Mouse (Mus musculus): Measurements from ENCODE around the gene H2al2a. TPM values are rescaled to one million over a fixed set of nuclear protein-coding genes. Genes with fewer than 3 reads are reported as not detected.

H2al2a gene
- polyA plus RNA-seq, 1 experiment from 2014 or later = not detected

GRCm38 (mm10) chr2:18022886-18023285, 26.1 kb upstream of the H2al2a start:
- Histone ChIP-seq H3K4me3 (no peak overlapping the region), H3K27me3 (ENCODE audit: low read depth, poor library complexity, severe bottlenecking) (no peaks in the 10 kb centered on the region; the same call in 1 of the 2 replicates), H3K36me3 (no peaks in the 10 kb centered on the region), H3K4me1 (peaks cover 25% of the 10 kb centered on the region), H3K27ac (no peak overlapping the region), H3K9me3 (replicated peaks) (no peaks in the 10 kb centered on the region)
- no peak for DNase-seq (ENCODE audit: low spot score)
- whole genome bisulfite sequencing = 57% methylated on average over 1 of the region's 1 CpGs

DNA sequence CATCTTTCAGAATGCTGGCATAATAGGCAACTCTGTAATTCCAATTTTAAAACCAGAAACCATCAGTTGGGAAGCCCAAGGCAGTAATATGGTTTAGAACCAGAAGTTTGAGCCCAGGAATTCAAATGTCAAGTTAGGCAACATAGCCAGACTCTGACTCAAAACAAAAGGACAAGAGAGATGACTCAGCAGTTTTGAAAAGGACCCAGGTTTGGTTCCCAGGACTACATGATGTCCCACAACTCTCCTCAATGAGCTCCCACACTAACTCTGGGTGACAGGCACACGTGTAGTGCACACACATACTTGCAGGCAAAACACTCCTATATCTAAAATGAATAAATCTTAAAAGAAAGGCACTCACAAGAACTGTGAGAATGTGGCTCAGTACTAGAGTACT, 22.4 kb upstream of the H2al2a start:
- H3K27ac ChIP-seq = no peak overlapping the region
- no peaks in the 10 kb centered on the region for H3K9me3 ChIP-seq (replicated peaks)
- H3K4me1 ChIP-seq = no peaks in the 10 kb centered on the region
- no peaks in the 10 kb centered on the region for H3K36me3 ChIP-seq
- H3K4me3 ChIP-seq = no peak overlapping the region
- no peaks in the 10 kb centered on the region for H3K27me3 ChIP-seq (ENCODE audit: low read depth, poor library complexity, severe bottlenecking)
- no peak for DNase-seq (ENCODE audit: low spot score)
- WGBS = 79% methylated on average over 1 of the region's 1 CpGs

DNA sequence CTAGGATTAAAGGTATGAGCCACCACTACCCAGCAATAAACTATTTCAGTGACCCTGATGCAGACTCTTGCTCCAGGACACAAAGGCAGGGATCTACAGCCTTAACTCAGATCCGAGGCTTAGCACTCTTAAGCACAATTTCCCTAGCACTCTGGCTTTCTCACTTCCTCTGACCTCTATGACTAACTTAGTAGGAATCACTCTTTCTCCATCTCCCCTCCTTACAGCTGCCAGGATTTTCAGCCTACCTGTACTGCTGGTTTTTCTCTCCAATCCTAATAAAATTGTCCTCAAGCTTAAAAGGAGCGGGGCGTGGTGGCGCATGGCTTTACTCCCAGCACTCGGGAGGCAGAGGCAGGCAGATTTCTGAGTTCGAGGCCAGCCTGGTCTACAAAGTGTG, 20.6 kb upstream of the H2al2a start:
- Histone ChIP-seq H3K9me3 (replicated peaks) (no peaks in the 10 kb centered on the region), H3K4me3 (no peak overlapping the region), H3K36me3 (no peaks in the 10 kb centered on the region), H3K27ac (no peak overlapping the region), H3K27me3 (ENCODE audit: low read depth, poor library complexity, severe bottlenecking) (no peaks in the 10 kb centered on the region), H3K4me1 (no peaks in the 10 kb centered on the region)
- DNase-seq (ENCODE audit: low spot score) = no peak
- 88% methylated on average over 6 of the region's 6 CpGs for WGBS

- H3K4me3 ChIP-seq = no peak overlapping the region
- WGBS = 96% methylated on average over 1 of the region's 1 CpGs
- H3K4me1 ChIP-seq = no peaks in the 10 kb centered on the region
- H3K27ac ChIP-seq = no peak overlapping the region
- no peaks in the 10 kb centered on the region for H3K36me3 ChIP-seq
- H3K27me3 ChIP-seq (ENCODE audit: low read depth, poor library complexity, severe bottlenecking) = no peaks in the 10 kb centered on the region
- DNase-seq (ENCODE audit: low spot score) = no peak
- no peaks in the 10 kb centered on the region for H3K9me3 ChIP-seq (replicated peaks)
These were observed 19.9 kb upstream of the H2al2a start for GRCm38 (mm10) chr2:18016639-18017038.

- no peak overlapping the region for H3K27ac ChIP-seq
- no peaks in the 10 kb centered on the region for H3K9me3 ChIP-seq (replicated peaks)
- DNase-seq (ENCODE audit: low spot score) = no peak
- no peaks in the 10 kb centered on the region for H3K4me1 ChIP-seq
- no peaks in the 10 kb centered on the region for H3K27me3 ChIP-seq (ENCODE audit: low read depth, poor library complexity, severe bottlenecking)
- no peaks in the 10 kb centered on the region for H3K36me3 ChIP-seq
- 75% methylated on average over 3 of the region's 3 CpGs for WGBS
- no peak overlapping the region for H3K4me3 ChIP-seq
These were observed 18.8 kb upstream of the H2al2a start for GRCm38 (mm10) chr2:18015581-18015980.

- 93% methylated on average over 3 of the region's 3 CpGs for WGBS
- Histone ChIP-seq H3K4me1 (no peaks in the 10 kb centered on the region), H3K36me3 (no peaks in the 10 kb centered on the region), H3K9me3 (replicated peaks) (no peaks in the 10 kb centered on the region), H3K27ac (no peak overlapping the region), H3K4me3 (no peak overlapping the region), H3K27me3 (ENCODE audit: low read depth, poor library complexity, severe bottlenecking) (no peaks in the 10 kb centered on the region)
- DNase-seq (ENCODE audit: low spot score) = no peak
These were observed 16.1 kb upstream of the H2al2a start for GRCm38 (mm10) chr2:18012866-18013265.

GRCm38 (mm10) chr2:18011226-18011625, 14.5 kb upstream of the H2al2a start:
- Histone ChIP-seq H3K9me3 (replicated peaks) (no peaks in the 10 kb centered on the region), H3K27ac (no peak overlapping the region), H3K4me1 (no peaks in the 10 kb centered on the region), H3K4me3 (no peak overlapping the region), H3K27me3 (ENCODE audit: low read depth, poor library complexity, severe bottlenecking) (no peaks in the 10 kb centered on the region), H3K36me3 (no peaks in the 10 kb centered on the region)
- 90% methylated on average over 6 of the region's 6 CpGs for WGBS
- no peak for DNase-seq (ENCODE audit: low spot score)

GRCm38 (mm10) chr2:18005137-18005536, 8.4 kb upstream of the H2al2a start:
- no peaks in the 10 kb centered on the region for H3K9me3 ChIP-seq (replicated peaks)
- H3K27me3 ChIP-seq (ENCODE audit: low read depth, poor library complexity, severe bottlenecking) = no peaks in the 10 kb centered on the region
- peak; percentile 42 for DNase-seq (ENCODE audit: low spot score)
- 32% methylated on average over 8 of the region's 8 CpGs for WGBS
- no peak overlapping the region; the same call in 1 of the 2 replicates for H3K27ac ChIP-seq
- H3K4me1 ChIP-seq = peaks cover 11% of the 10 kb centered on the region
- no peak overlapping the region for H3K4me3 ChIP-seq
- no peaks in the 10 kb centered on the region for H3K36me3 ChIP-seq

DNA sequence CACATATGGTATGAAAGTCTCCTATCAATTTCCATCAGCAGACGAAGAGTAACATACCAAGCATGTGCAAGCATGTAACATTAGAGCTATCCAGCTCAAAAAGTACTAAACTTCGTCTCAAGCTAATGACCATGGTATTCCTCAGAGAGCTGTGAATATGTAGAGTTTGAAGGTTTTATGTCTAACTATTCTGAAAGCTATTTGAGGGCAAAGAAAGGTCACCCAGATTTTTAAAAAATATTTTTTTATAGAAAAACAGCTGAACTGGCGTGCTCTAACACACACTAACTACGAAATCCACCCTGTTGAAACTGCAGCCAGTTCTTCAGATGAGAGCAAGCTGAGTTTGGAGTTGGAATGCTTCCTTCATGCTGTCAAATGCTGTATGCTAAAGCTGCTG, 7.5 kb upstream of the H2al2a start:
- Histone ChIP-seq H3K4me1 (peaks cover 11% of the 10 kb centered on the region), H3K27ac (no peak overlapping the region), H3K9me3 (replicated peaks) (no peaks in the 10 kb centered on the region), H3K27me3 (ENCODE audit: low read depth, poor library complexity, severe bottlenecking) (no peaks in the 10 kb centered on the region), H3K4me3 (no peak overlapping the region), H3K36me3 (no peaks in the 10 kb centered on the region)
- WGBS = 84% methylated on average over 4 of the region's 4 CpGs
- no peak for DNase-seq (ENCODE audit: low spot score)

GRCm38 (mm10) chr2:18002306-18002705, 5.5 kb upstream of the H2al2a start:
- Histone ChIP-seq H3K4me1 (peaks cover 11% of the 10 kb centered on the region), H3K27ac (no peak overlapping the region), H3K27me3 (ENCODE audit: low read depth, poor library complexity, severe bottlenecking) (no peaks in the 10 kb centered on the region), H3K9me3 (replicated peaks) (no peaks in the 10 kb centered on the region), H3K4me3 (no peak overlapping the region), H3K36me3 (no peaks in the 10 kb centered on the region)
- 95% methylated on average over 3 of the region's 3 CpGs for WGBS
- no peak for DNase-seq (ENCODE audit: low spot score)

DNA sequence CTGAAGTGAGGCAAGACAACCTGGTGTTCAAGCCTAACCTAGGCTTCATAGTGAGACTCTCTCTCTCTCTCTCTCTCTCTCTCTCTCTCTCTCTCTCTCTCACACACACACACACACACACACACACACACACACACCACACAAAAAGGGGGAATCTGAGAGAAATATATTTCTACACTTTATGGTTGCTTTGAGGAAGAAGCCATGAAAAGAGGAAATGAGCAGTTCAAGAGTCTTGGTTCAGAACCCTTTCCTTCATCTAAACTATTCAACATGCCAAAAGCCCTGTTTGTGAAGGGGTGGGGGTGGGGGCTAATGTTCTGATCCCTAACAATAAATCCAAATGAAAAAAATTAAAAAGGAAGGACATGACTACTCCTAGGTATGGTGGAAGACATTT, 7.2 kb downstream of the H2al2a start:
- Histone ChIP-seq H3K27ac (no peak overlapping the region), H3K9me3 (replicated peaks) (no peaks in the 10 kb centered on the region), H3K4me3 (no peak overlapping the region), H3K36me3 (no peaks in the 10 kb centered on the region), H3K27me3 (ENCODE audit: low read depth, poor library complexity, severe bottlenecking) (no peaks in the 10 kb centered on the region), H3K4me1 (no peaks in the 10 kb centered on the region)
- DNase-seq (ENCODE audit: low spot score) = no peak

GRCm38 (mm10) chr2:17989115-17989514, 7.6 kb downstream of the H2al2a start:
- Histone ChIP-seq H3K27ac (no peak overlapping the region), H3K4me3 (no peak overlapping the region), H3K9me3 (replicated peaks) (no peaks in the 10 kb centered on the region), H3K36me3 (no peaks in the 10 kb centered on the region), H3K27me3 (ENCODE audit: low read depth, poor library complexity, severe bottlenecking) (no peaks in the 10 kb centered on the region), H3K4me1 (no peaks in the 10 kb centered on the region)
- DNase-seq (ENCODE audit: low spot score) = no peak
- 79% methylated on average over 3 of the region's 3 CpGs for WGBS

DNA sequence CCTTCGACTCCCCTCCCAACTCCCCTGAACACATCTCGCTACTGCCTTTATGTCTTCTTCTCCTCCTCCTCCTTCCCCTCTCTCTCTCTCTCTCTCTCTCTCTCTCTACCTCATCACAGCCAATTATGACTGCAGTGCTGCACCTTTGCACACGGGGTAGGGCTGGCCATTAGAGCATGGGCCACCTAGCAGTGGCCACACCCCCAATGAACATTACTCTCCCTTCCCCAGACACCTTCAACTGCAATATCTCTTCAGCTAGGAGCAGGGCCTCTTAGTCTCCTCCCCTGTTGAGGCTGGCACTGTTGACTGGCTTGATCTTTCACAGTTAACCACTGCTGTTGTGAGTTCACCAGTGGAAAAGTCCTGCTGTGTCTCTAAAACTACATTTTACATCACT, 10.1 kb downstream of the H2al2a start:
- no peak overlapping the region for H3K4me3 ChIP-seq
- H3K9me3 ChIP-seq (replicated peaks) = no peaks in the 10 kb centered on the region
- H3K36me3 ChIP-seq = no peaks in the 10 kb centered on the region
- H3K4me1 ChIP-seq = no peaks in the 10 kb centered on the region
- DNase-seq (ENCODE audit: low spot score) = no peak
- H3K27ac ChIP-seq = no peak overlapping the region
- no peaks in the 10 kb centered on the region for H3K27me3 ChIP-seq (ENCODE audit: low read depth, poor library complexity, severe bottlenecking)
- WGBS = 90% methylated on average over 3 of the region's 3 CpGs

- no peak overlapping the region for H3K4me3 ChIP-seq
- no peaks in the 10 kb centered on the region for H3K27me3 ChIP-seq (ENCODE audit: low read depth, poor library complexity, severe bottlenecking)
- H3K27ac ChIP-seq = no peak overlapping the region
- H3K4me1 ChIP-seq = no peaks in the 10 kb centered on the region
- no peaks in the 10 kb centered on the region for H3K9me3 ChIP-seq (replicated peaks)
- no peaks in the 10 kb centered on the region for H3K36me3 ChIP-seq
- WGBS = 94% methylated on average over 3 of the region's 3 CpGs
- no peak for DNase-seq (ENCODE audit: low spot score)
These were observed 12.0 kb downstream of the H2al2a start for GRCm38 (mm10) chr2:17984774-17985173.

All from limb, embryonic 10.5 days (tissue).